Mouse (Mus musculus): Measurements from ENCODE around the gene Fgf12. TPM values are rescaled to one million over a fixed set of nuclear protein-coding genes. Genes with fewer than 3 reads are reported as not detected.

The Fgf12 gene
- 16.4 TPM for polyA plus RNA-seq (2014; fragmentation: Illumina TruSeq; extraction: RNeasy Lipid Tissue Mini Kit (QIAGEN cat#74804); ENCODE audit: low read depth, low replicate concordance)

DNA sequence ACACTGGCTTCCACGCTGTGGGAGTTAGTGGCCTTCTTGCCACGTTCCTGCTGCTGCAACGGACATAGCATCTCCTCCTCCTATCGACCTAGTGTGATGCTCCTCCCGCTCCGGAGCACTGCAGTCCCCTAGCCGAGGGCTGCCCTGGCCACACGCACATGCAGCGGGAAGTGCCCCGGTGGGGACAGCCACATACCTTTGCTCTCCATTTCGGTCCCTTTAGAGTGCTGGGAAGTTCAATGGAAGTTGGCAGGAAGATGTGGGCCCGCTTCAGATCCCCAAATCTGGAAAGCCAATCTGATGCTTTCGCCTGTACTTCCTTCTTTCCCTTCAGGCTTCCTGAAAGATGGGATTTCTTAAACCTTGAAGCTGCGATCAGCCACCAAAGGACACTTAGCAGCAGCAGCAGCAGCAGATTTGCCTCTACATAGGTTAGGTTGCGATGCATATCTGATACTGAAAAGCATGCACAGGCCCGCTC lies at the start of gene Fgf12:
TSS of gene Fgf12 (minus strand) at position 431 of the 481 bp plus-strand sequence.

Other genes starting within 250 kb of the Fgf12 start
- 1.7 TPM for gene Mb21d2, start 176.6 kb upstream of the Fgf12 start, polyA plus RNA-seq (2014; fragmentation: Illumina TruSeq; extraction: RNeasy Lipid Tissue Mini Kit (QIAGEN cat#74804); ENCODE audit: low read depth, low replicate concordance)

All from testis, adult 10 weeks (tissue).